Comparison of ENCODE assay signal across 25 mouse cellular contexts in the genomic region with DNA sequence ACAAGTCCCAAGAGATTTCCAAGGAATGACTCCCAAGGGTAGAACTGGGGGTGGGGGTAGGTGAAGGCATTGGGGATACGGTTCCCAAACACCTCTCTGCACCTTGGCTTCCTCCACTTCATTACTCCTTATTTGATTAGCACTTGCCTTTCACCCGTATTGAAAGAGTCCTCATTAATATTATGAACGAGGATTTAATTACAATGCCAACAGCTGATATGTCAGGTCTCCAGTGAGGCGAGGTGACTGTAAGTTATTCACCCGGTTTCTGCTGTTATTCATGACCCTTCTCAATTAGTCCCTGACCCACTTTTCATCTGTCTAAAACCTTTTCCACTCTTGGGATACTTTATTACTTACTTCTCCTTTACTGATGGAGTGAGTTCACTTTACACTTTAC. TPM values are rescaled to one million over a fixed set of nuclear protein-coding genes. Genes with fewer than 3 reads are reported as not detected.
DNase-seq lines count a peak whose midpoint lies in the region; ATAC-seq lines count a peak whose summit lies in the region.
"Had no signal": no experiment of that assay in that cellular context is flagged by ENCODE, and none has a peak within 500 bp of the region (broad histone marks: within the 10 kb centered on the region; RNA-seq: fewer than 3 reads in every experiment).

No protein-coding gene starts in this region.

- no peak overlapping the region for H3K4me3 ChIP-seq in midbrain, embryonic 15.5 days
- H3K4me3 ChIP-seq in midbrain, embryonic 10.5 days, result no peak overlapping the region
- no peak overlapping the region for H3K4me3 ChIP-seq in kidney, embryonic 15.5 days (replicated peaks)
- H3K4me3 ChIP-seq: embryonic facial prominence, embryonic 12.5 days; erythroblast, embryonic 14.5 days; gastrocnemius, adult 2 months; heart, embryonic 13.5 days; hindbrain, embryonic 13.5 days; intestine, embryonic 15.5 days had no signal

- intact Hi-C loops in heart, postnatal 10 days (cut with DNase I), result no loop called here

- no peaks in the 10 kb centered on the region for H3K27me3 ChIP-seq in midbrain, embryonic 15.5 days (replicated peaks)
- H3K27me3 ChIP-seq in midbrain, embryonic 10.5 days (ENCODE audit: low read depth, poor library complexity, severe bottlenecking), result no peaks in the 10 kb centered on the region
- H3K27me3 ChIP-seq in kidney, embryonic 15.5 days, result no peaks in the 10 kb centered on the region
- H3K27me3 ChIP-seq: embryonic facial prominence, embryonic 12.5 days; heart, embryonic 13.5 days; hindbrain, embryonic 13.5 days; intestine, embryonic 15.5 days had no signal

- H3K4me1 ChIP-seq in midbrain, embryonic 15.5 days, result no peaks in the 10 kb centered on the region
- H3K4me1 ChIP-seq in midbrain, embryonic 10.5 days, result no peaks in the 10 kb centered on the region
- no peaks in the 10 kb centered on the region for H3K4me1 ChIP-seq in kidney, embryonic 15.5 days
- H3K4me1 ChIP-seq: embryonic facial prominence, embryonic 12.5 days; intestine, embryonic 15.5 days had no signal

- no peak overlapping the region for H3K9ac ChIP-seq in midbrain, embryonic 15.5 days
- no peak overlapping the region for H3K9ac ChIP-seq in kidney, embryonic 15.5 days
- H3K9ac ChIP-seq: embryonic facial prominence, embryonic 12.5 days; forebrain, postnatal 0 days; heart, embryonic 13.5 days; hindbrain, embryonic 13.5 days; intestine, embryonic 15.5 days had no signal

- no peaks in the 10 kb centered on the region for H3K9me3 ChIP-seq in midbrain, embryonic 15.5 days
- no peaks in the 10 kb centered on the region for H3K9me3 ChIP-seq in midbrain, embryonic 10.5 days (replicated peaks)
- no peaks in the 10 kb centered on the region for H3K9me3 ChIP-seq in kidney, embryonic 15.5 days (replicated peaks)
- H3K9me3 ChIP-seq: embryonic facial prominence, embryonic 12.5 days; heart, embryonic 13.5 days; hindbrain, embryonic 13.5 days; intestine, embryonic 15.5 days had no signal

- 0 out of 2 replicates have a peak, but pooled peaks have one; percentile 6 for ATAC-seq in midbrain, embryonic 15.5 days (replicated peaks)
- no peak for ATAC-seq in kidney, embryonic 15.5 days (replicated peaks; ENCODE audit: low FRiP score)
- ATAC-seq: activated CD4-positive, CD25-positive, alpha-beta regulatory T cell, adult 4 months; CD4-positive, CD25-positive, alpha-beta regulatory T cell, adult 4 months; forebrain, embryonic 14.5 days; intestine, embryonic 15.5 days had no signal

- H3K4me2 ChIP-seq in midbrain, embryonic 15.5 days, result no peak overlapping the region
- H3K4me2 ChIP-seq in kidney, embryonic 15.5 days, result no peak overlapping the region
- H3K4me2 ChIP-seq: embryonic facial prominence, embryonic 12.5 days; heart, embryonic 13.5 days; hindbrain, embryonic 13.5 days; intestine, embryonic 15.5 days had no signal

- no peaks in the 10 kb centered on the region for H3K36me3 ChIP-seq in midbrain, embryonic 15.5 days (replicated peaks)
- no peaks in the 10 kb centered on the region for H3K36me3 ChIP-seq in midbrain, embryonic 10.5 days
- H3K36me3 ChIP-seq in kidney, embryonic 15.5 days, result no peaks in the 10 kb centered on the region
- H3K36me3 ChIP-seq: embryonic facial prominence, embryonic 12.5 days; heart, embryonic 13.5 days; hindbrain, embryonic 13.5 days; intestine, embryonic 15.5 days had no signal

- DNase-seq in heart, adult 11 months, result peak; percentile 56
- DNase-seq in heart, postnatal 10 days, result no peak
- no peak for DNase-seq in midbrain, embryonic 10.5 days (ENCODE audit: low spot score)
- peak; percentile 39 for DNase-seq in retina, embryonic 14.5 days (ENCODE audit: low spot score)
- no peak for DNase-seq in layer of hippocampus, adult 8-10 months (ENCODE audit: low spot score in 2 of 2)
- DNase-seq: adrenal gland, adult 8-10 months; adrenal gland, postnatal 25 days; cerebellum, adult 18-20 months; cerebellum, adult 9-10 months; cerebellum, postnatal 14 days; forebrain, postnatal 0 days; gastrocnemius, adult 2 months; gastrocnemius, postnatal 14 days; heart, adult 18-20 months; kidney, adult 11 months had no signal

- 54% methylated on average over 5 of the region's 5 CpGs for WGBS in midbrain, embryonic 15.5 days
- WGBS in midbrain, embryonic 10.5 days, result 88% methylated on average over 5 of the region's 5 CpGs
- WGBS in kidney, embryonic 15.5 days, result 27% methylated on average over 5 of the region's 5 CpGs

- H3K27ac ChIP-seq in midbrain, embryonic 15.5 days, result no peak overlapping the region
- no peak overlapping the region for H3K27ac ChIP-seq in midbrain, embryonic 10.5 days (replicated peaks)
- H3K27ac ChIP-seq in kidney, embryonic 15.5 days, result no peak overlapping the region
- H3K27ac ChIP-seq: embryonic facial prominence, embryonic 12.5 days; gastrocnemius, adult 2 months; heart, embryonic 13.5 days; hindbrain, embryonic 13.5 days; intestine, embryonic 15.5 days had no signal

RNA-seq across cellular contexts. Expression of gene Ankrd50, which starts 17.5 kb away (rescaled TPM):
- total RNA-seq in heart, postnatal 10 days (2021), result 10 to 100 TPM; 60.4 to 71.1 TPM
- 24.7 and 25.3 TPM in 2 replicates for polyA plus RNA-seq in midbrain, embryonic 15.5 days (2015; fragmentation: Nextera tagmentation; extraction: Ambion mirVana)
- 19.8 and 26.1 TPM in 2 replicates for polyA plus RNA-seq in midbrain, embryonic 10.5 days (2016; fragmentation: Nextera tagmentation; extraction: Ambion mirVana)
- total RNA-seq in layer of hippocampus, adult 8-10 months (2022), result 10 to 100 TPM; 44.6 to 60.4 (median 47.6) TPM
- polyA plus RNA-seq in kidney, embryonic 15.5 days (2015; fragmentation: Nextera tagmentation; extraction: Ambion mirVana), result 16.6 and 17.3 TPM in 2 replicates

Comparison
In these comparisons a context has a peak if more than half of its experiments do, and no peak if none do; other contexts are left out.
1. DNase-seq: peak in heart, adult 11 months (single experiment) and retina, embryonic 14.5 days (single experiment); none in heart, postnatal 10 days (0 of 2), midbrain, embryonic 10.5 days (single experiment) and layer of hippocampus, adult 8-10 months (0 of 2).